Mouse (Mus musculus) E14TG2a.4 (cell line): Measurements from ENCODE around the gene Esyt2.

Experiments used
- CTCF ChIP-seq: conservative IDR thresholded peaks from 2 replicates; pipeline ENCODE4 v1.5.1; 2014; ENCODE audit warnings: low read length
- NANOG ChIP-seq: IDR thresholded peaks from 2 replicates; pipeline ENCODE4 v1.6.1; 2014; ENCODE audit warnings: borderline replicate concordance, low read length, mixed read lengths
- POU5F1 ChIP-seq: IDR thresholded peaks from 2 replicates; pipeline ENCODE4 v1.6.1; 2014; ENCODE audit warnings: low read length, borderline replicate concordance

DNA sequence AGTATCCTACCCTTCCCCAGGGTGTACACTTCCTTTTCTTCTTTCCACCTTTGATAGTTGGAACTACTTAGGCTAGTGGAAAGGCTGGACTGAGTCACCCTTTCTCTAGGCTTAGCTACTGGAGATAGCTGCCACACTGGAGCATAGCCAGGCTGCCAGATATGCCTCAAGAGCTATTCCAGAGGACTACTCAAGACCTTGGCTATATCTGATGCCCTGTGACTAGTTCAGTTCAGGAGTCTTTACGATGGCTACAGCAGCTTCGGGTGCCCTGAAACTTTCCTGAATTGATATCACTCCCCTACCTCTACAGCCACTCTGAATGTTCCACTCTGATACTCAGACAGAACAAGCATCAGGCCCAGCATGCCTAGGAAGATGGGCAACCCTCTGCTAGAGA is 16.2 kb upstream of the Esyt2 start:
- no peak for TF ChIP-seq CTCF
- no peak for TF ChIP-seq POU5F1
- no peak for TF ChIP-seq NANOG
